Mouse (Mus musculus) liver, embryonic 14.5 days (tissue): ENCODE data around the gene Creb3l2. TPM values are rescaled to one million over a fixed set of nuclear protein-coding genes. Genes with fewer than 3 reads are reported as not detected.

Experiments
- ATAC-seq: fragments of 200-750 bp; cut with Nextera tagmentation; 2 replicates; pipeline ENCODE4 v1.8.0; 2017; ENCODE audit warnings: moderate number of reproducible peaks, mild to moderate bottlenecking, moderate library complexity; ENCODE audit not compliant: insufficient read depth
- DNase-seq, 3 experiments: peaks; one replicate each; pipeline ENCODE4 v3.0.0-alpha.2; 2012 to 2013; ENCODE audit warnings: low read depth in 3 of 3, low spot score in 3 of 3
- H3K27ac ChIP-seq: fragments of 300-500 bp; sonication (generic); 2 replicates; pipeline ENCODE4 v1.5.1; 2014; ENCODE audit warnings: moderate library complexity, mild to moderate bottlenecking, control low read depth, inconsistent platforms
- H3K27me3 ChIP-seq: fragments of 300-500 bp; sonication (generic); 2 replicates; pipeline ENCODE4 v1.6.1; 2014; ENCODE audit warnings: mild to moderate bottlenecking, low read length, moderate library complexity; ENCODE audit not compliant: control insufficient read depth, insufficient read depth
- H3K36me3 ChIP-seq: fragments of 300-500 bp; sonication (generic); replicated peaks from 2 replicates; pipeline ENCODE4 v1.6.1; 2014; ENCODE audit warnings: low read depth; ENCODE audit not compliant: control insufficient read depth, insufficient read depth
- H3K4me1 ChIP-seq, 2 experiments: fragments of 200-500 bp in 1 of 2; fragments of 300-500 bp in 1 of 2; sonication (generic) in 1 of 2; replicated peaks; 2 replicates each; pipeline ENCODE4 v1.6.1; 2012 to 2014; ENCODE audit warnings: antibody characterized with exemption in 1 of 2, inconsistent platforms in 1 of 2, low read length in 1 of 2; ENCODE audit not compliant: control insufficient read depth in 2 of 2, insufficient read depth in 2 of 2
- H3K4me2 ChIP-seq: fragments of 300-500 bp; sonication (generic); 2 replicates; pipeline ENCODE4 v1.6.1; 2014; ENCODE audit warnings: low read depth, mild to moderate bottlenecking, control low read depth, moderate library complexity
- H3K4me3 ChIP-seq, 2 experiments: fragments of 200-500 bp in 1 of 2; fragments of 300-500 bp in 1 of 2; sonication (generic) in 1 of 2; 2 replicates each; pipeline ENCODE4 v1.5.1; 2012 to 2014; ENCODE audit warnings: low read depth in 2 of 2, low read length in 2 of 2, mild to moderate bottlenecking in 2 of 2, control low read depth in 1 of 2, inconsistent platforms in 1 of 2, moderate library complexity in 1 of 2; ENCODE audit not compliant: insufficient read depth in 1 of 2
- H3K9ac ChIP-seq: fragments of 300-500 bp; sonication (generic); replicated peaks from 2 replicates; pipeline ENCODE4 v1.6.1; 2014; ENCODE audit warnings: mild to moderate bottlenecking, control low read depth, moderate library complexity
- H3K9me3 ChIP-seq: fragments of 300-500 bp; sonication (generic); 2 replicates; pipeline ENCODE4 v1.6.1; 2016; ENCODE audit warnings: low read length, mixed read lengths; ENCODE audit not compliant: control insufficient read depth
- CTCF ChIP-seq: IDR thresholded peaks from 2 replicates; pipeline ENCODE4 v1.5.1; 2016; ENCODE audit warnings: antibody characterized with exemption, low read depth, control low read depth
- EP300 ChIP-seq: IDR thresholded peaks from 2 replicates; pipeline ENCODE4 v1.6.1; 2016; ENCODE audit warnings: antibody characterized with exemption, low read depth
- WGBS: fragments of 180-500 bp; shearing (Covaris S2); extraction: QIAGEN DNeasy Blood & Tissue Kit; methylation state at CpG from one replicate; pipeline ENCODE4 v1.1.7; 2014; ENCODE audit not compliant: insufficient replicate concordance; 5-methylcytosine and 5-hydroxymethylcytosine counted together
- polyA plus RNA-seq, 2 experiments: library from polyadenylated mRNA; depleted of rRNA in 1 of 2; stranded (reverse) in 1 of 2; unstranded in 1 of 2; fragments of >200 nt; fragmentation: Nextera tagmentation in 1 of 2; extraction: Ambion mirVana in 1 of 2; gene quantifications; 2 replicates each; pipeline versions ENCODE4 v1.2.1 to v1.2.3; 2012 to 2014

Gene Creb3l2
- polyA plus RNA-seq, 2 experiments = 1.9 to 2.7 TPM

- H3K36me3 ChIP-seq = no peaks in the 10 kb centered on the region
- WGBS = 65% methylated on average over 6 of the region's 6 CpGs
- DNase-seq (no peak), ATAC-seq (no peak)
- no peaks in the 10 kb centered on the region for H3K27me3 ChIP-seq
- TF ChIP-seq CTCF = no peak
- no peak for TF ChIP-seq EP300
- no peaks in the 10 kb centered on the region for H3K4me1 ChIP-seq
- H3K4me2 ChIP-seq = no peak overlapping the region
- no peak overlapping the region for H3K27ac ChIP-seq
- H3K9me3 ChIP-seq = no peaks in the 10 kb centered on the region
- no peak overlapping the region for H3K4me3 ChIP-seq
- H3K9ac ChIP-seq = no peak overlapping the region
These were observed 114.4 kb downstream of the Creb3l2 start for GRCm38 (mm10) chr6:37327519-37327918.

DNA sequence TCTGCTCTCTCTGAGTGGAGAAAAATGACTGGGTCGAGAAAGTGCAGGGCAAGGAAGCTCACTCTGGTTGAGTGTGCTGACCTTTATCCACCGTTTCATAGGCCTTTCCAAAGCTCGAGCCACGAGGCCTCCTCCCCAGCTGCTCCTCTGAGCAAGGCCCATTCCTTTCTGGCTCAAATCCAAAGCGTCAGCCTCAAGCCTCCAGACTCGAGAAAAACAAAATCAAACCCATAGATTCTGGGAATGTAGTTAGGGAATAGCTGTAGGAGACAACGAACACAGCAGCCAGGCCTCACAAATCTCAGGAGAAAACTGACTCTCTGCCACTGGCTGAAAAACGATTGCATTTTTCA lies 115.4 kb downstream of the Creb3l2 start:
- no peaks in the 10 kb centered on the region for H3K4me1 ChIP-seq
- no peak overlapping the region for H3K9ac ChIP-seq
- TF ChIP-seq EP300 (no peak), CTCF (no peak)
- no peak for ATAC-seq
- no peaks in the 10 kb centered on the region for H3K9me3 ChIP-seq
- H3K4me2 ChIP-seq = no peak overlapping the region
- H3K27ac ChIP-seq = no peak overlapping the region
- no peak for DNase-seq
- no peak overlapping the region for H3K4me3 ChIP-seq
- no peaks in the 10 kb centered on the region for H3K27me3 ChIP-seq
- 50% methylated on average over 8 of the region's 8 CpGs for WGBS
- no peaks in the 10 kb centered on the region for H3K36me3 ChIP-seq

DNA sequence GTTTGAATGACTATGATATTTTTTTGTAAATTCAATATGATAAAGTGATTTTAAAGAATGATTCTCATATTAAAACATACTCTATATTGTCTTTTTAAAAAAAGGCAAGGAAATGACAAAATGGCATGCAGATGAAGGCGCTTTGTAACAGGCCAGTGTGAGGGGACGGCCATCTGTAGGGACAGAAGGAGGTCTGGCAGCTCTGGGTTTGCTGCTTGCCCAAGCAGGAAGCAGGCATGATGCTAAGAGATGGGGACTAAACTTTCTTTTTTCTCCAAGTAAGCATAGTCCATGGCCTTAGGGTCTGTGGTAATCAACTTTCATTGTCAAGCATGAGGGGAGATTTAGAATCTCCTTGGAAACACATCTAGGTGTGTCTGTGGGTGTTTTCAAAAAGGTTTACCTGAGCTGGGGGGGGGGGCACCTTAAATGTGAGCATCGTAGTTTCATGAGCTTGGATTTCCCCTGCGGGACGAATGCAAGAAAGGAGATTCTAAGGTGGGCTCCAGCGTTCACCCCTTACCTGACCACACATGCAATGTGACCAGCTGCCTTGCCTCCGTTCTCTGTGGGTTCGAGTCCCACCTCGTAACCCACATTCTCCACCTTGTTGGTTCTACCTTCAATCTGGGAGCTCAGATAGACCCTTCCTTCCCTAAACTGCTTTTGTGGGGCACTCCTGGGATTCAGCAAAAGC lies 115.9 kb downstream of the Creb3l2 start:
- Histone ChIP-seq H3K36me3 (no peaks in the 10 kb centered on the region), H3K9me3 (no peaks in the 10 kb centered on the region), H3K9ac (no peak overlapping the region), H3K4me2 (no peak overlapping the region), H3K4me1 (no peaks in the 10 kb centered on the region), H3K27ac (no peak overlapping the region), H3K4me3 (no peak overlapping the region), H3K27me3 (no peaks in the 10 kb centered on the region)
- WGBS = 76% methylated on average over 9 of the region's 9 CpGs
- DNase-seq (no peak), ATAC-seq (no peak)
- TF ChIP-seq CTCF (no peak), EP300 (no peak)

- Histone ChIP-seq H3K36me3 (no peaks in the 10 kb centered on the region), H3K27ac (no peak overlapping the region), H3K9me3 (no peaks in the 10 kb centered on the region), H3K4me2 (no peak overlapping the region), H3K27me3 (no peaks in the 10 kb centered on the region), H3K4me3 (no peak overlapping the region), H3K9ac (no peak overlapping the region), H3K4me1 (no peaks in the 10 kb centered on the region)
- TF ChIP-seq EP300 (no peak), CTCF (no peak)
- 71% methylated on average over 3 of the region's 3 CpGs for WGBS
- DNase-seq (no peak), ATAC-seq (no peak)
These were observed 116.9 kb downstream of the Creb3l2 start for GRCm38 (mm10) chr6:37325076-37325475.

- WGBS = 71% methylated on average over 7 of the region's 7 CpGs
- Histone ChIP-seq H3K4me2 (no peak overlapping the region), H3K9ac (no peak overlapping the region), H3K27me3 (no peaks in the 10 kb centered on the region), H3K4me1 (no peaks in the 10 kb centered on the region), H3K9me3 (no peaks in the 10 kb centered on the region), H3K36me3 (no peaks in the 10 kb centered on the region), H3K4me3 (no peak overlapping the region), H3K27ac (no peak overlapping the region)
- DNase-seq = no peak
- ATAC-seq = no peak
- no peak for TF ChIP-seq EP300
- TF ChIP-seq CTCF = no peak
These were observed 119.3 kb downstream of the Creb3l2 start for GRCm38 (mm10) chr6:37322641-37323040.
